Mouse (Mus musculus) mesoderm, embryonic 11.5 days (tissue): Measurements from ENCODE around the gene Inka2.

ENCODE experiments used
- DNase-seq: peaks from one replicate; pipeline ENCODE4 v3.0.0-alpha.2; 2012; ENCODE audit warnings: low read depth, low spot score

The Inka2 gene

DNA sequence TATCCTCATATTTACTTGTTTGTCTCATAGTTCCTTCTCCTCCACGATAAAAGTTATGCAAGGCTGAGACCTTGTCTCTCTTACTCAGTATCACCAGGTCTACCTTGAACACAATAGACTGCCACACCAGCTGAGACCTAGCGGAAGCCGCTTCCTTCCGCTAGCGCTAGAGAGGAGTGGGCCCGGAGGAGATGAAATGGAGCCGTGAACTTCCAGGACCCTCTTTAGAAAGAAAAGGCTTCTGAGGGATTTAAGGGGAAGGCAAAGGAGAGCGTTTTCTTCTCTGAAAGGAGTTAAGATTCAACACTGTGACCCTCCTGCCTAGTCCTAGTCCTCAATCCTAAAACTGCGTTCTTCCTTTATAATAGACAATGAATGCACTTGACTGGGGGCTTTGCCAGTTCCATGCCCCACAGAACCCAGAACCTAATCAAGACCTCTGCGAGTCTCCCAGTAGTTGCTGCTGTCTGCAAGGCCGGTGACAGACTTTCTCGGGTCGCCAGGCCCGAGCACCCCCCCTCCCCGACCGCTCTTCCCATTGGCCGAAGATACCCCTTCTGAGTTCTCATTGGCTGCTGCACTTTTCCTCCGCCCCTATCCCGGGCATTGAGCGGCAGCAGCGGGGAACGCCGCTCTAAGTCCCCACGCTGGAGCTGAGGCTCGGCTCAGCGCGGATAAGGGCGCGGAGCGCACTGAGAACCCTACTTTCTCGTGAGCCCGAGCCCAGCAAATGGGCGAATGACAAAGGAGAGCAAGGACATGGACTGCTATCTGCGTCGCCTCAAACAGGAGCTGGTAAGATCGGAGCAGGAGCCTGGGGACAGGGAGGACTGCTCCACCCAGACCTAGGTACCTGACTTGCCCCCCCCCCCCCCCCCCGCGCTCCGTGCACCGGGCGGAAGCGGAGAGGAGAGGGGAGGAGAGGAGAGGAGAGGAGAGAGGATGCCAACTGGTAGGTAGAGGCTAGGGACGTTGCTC is at the start of gene Inka2:
Inka2 (plus strand) TSS at position 569 of the 978 bp plus-strand sequence.
- DNase-seq: peak; percentile 91

DNA sequence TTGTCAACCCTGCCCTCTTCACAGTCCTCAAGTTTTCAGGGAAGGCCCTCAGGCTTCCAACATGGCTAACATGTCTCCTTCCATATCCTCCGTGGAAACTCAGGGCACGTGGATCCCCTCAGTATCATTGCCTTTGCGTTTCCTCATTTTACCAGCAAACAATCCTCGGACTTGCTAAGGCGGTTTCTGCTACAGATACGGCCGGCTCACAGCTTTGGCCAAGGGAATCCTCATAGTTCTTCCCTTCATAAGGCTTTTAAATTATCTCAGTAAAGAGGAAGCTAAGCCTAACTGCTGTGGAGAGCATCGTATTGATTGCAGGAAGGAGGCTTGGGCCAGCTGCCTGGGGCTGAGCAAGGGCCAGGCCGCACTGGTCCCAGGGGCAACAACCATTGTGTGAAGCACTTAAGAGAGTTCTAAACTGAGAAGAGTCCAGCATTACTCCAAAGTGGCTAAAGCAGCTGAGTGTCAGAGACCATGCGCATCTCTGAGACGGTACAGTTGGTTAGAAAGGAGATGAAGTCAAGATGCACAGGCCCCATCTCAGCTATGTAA is 49.3 kb upstream of the Inka2 start:
- DNase-seq: no peak

DNA sequence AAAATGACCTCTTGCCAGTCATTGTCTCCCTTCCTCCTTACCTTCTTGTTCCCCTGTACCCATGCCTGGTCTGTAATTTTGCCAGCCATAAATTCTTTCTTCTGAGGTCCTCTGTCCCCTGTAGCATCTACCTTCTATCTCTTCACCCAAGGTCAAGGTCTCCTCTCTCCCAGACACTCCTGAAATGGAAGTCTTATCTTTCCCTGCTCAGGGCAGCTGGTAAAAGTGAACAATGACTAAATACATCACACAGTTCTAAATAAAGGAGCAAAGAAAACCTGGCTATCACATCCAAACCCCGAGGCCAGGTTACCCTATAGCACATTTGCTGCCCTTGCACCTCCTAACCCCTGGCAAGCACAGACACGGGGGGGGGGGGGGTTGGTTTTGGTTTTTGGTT is 43.9 kb upstream of the Inka2 start:
- no peak for DNase-seq

DNA sequence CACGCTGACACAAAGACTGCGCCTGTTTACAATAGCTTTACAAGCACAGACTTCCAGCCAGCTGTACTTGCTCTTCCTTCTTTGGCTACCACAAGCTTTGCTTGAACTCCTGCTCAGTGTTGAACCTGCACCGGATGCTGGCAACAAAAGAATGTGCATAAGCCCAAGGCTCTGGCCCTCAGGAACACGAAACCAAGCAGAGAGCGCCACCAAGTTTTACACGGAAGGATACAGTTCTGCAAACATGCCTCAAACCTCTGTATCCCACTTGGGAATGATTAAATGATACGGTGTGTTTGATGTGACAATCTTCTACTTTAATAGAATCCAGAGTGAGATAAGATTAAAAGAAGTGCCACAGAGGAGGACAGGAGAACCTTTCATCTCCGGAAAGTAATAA is 41.4 kb upstream of the Inka2 start:
- DNase-seq: no peak

DNA sequence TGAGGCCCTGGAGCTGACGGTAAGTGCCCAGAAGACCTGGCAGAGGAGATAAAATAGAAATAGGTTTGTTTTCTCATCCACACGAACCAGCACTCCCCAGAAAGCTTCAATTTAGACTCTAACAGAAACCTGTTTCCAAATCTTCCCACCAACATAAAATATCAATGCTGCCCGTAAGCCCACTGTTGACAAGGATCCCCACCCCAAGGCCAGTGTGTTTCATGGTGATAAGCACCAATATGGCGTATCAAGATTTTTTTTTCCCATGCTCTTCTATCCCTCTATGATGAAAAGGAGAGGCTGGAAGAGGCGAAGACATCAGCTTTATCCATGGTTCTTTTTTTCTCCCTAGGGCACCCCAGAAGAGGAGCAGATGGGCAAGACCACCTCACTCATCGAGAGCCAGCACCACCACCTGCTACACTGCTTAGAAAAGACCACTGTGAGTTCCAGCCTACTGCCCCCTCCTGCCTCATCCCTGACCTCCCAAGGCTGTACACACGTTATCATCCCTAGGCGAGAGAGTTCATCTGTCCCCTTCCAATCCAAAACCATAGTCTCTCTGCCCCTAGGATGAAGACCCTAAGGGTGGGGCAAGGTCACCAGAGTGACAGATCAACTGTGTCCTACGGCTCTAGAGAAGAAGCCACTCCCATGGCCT is 39.2 kb upstream of the Inka2 start:
- no peak for DNase-seq

DNA sequence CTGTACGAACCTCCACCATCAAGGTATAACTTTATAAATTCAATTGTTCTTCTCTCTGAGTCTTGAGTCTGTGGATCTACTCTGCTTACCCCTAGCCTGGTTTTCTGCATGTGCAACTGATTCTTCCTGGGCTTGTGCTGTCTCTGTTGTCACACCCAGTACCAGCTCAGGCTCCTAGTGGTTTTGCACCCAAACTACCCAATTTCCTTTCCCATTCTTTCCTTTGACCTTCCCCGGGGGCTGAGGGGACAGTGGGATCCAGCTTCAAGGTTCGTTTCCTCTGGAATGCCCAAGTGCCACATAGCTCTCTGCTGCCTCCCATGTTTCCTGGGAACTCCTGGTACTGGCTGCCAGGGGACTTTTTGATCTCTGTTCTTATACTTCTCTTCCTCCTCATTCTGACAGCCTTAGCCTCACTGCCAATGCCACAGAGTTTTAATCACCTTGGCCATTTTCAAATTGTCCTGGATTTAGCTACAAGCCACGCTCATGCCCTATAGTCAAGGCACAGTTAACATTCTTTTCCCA is 37.3 kb upstream of the Inka2 start:
- no peak for DNase-seq

DNA sequence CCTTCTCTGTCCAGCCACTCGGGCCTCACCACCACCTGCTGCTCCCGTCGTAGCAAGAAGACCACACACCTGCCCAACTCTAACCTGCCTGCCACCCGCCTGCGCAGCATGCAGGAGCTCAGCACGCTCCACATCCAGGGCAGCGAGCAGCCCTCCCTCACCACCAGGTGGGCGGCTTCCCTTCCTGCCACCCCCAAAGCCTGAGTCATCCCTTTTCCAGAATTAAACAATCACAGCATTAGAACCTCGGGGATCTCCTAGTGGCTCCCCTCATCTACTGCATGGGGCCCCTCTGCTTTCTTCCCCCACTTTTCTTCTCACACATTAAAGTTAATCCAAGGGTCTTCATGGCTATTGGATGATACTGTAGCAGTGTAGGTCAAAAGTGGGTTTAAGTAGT is 36.2 kb upstream of the Inka2 start:
- DNase-seq: no peak

DNA sequence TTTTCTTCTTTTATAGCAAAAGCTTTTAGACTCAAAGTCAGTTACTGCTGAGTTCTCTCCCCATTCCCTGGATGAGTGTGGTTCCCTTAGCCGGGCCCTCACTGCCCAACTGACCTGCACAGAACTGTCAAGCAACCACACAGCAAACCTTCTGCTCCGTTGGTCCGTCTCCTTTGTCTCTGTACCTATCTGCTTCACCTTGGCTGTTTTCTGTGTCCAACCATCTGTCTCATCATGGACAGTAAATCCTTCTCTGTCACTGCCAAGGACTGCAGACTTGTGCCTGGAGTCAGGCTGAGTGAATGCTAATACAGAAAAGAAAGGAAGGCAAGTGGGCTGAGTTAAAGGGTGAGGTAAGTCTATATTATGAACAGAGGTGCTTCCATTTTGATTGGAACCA is 34.6 kb upstream of the Inka2 start:
- DNase-seq: no peak

DNA sequence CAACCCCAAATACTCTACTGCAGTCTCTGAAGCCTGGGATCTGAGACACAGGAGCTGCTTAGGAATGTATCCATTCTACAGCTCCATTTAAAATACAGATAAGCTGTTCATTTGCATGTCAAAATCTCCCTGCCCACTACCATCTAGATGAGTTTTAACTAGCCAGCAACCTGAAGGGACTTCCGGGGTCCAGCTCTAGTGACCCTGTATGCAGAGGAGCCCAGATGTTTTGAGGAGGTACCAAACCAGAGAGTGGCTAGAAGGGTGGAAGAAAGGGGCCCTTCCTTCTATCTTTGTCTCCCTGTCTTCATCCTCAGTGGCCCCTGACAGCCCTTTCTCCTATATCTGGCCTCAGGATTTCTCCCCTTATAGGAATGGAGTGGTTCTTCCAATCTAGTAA is 33.6 kb upstream of the Inka2 start:
- no peak for DNase-seq

DNA sequence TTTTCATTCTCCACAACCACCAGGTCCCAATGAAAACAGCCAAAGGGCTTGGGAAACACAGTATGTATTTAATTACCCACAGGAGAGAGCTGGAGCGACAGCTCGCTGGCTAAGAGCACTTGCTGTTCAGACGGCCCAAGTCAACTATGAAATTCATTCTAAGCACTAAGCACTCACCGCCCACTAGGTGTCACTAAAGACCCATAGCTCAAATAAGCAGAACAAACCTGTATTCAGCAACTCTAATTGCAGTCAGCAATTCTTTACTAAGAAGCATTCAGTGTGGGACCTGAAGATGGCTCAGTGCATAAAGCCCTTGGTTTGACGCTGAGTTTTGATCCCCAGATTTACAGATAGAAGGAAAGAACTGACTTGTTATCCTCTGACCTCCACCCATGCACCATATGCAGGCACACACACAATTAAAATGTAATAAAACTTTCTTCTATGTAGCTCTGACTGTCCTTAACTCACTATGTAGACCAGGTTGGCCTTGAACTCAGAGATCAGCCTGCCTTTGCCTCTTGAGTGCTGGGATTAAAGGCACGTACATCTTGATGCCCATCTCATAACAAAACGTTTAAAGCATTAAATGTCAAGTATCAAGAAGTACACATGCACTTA is 29.7 kb upstream of the Inka2 start:
- peak; percentile 85 for DNase-seq

DNA sequence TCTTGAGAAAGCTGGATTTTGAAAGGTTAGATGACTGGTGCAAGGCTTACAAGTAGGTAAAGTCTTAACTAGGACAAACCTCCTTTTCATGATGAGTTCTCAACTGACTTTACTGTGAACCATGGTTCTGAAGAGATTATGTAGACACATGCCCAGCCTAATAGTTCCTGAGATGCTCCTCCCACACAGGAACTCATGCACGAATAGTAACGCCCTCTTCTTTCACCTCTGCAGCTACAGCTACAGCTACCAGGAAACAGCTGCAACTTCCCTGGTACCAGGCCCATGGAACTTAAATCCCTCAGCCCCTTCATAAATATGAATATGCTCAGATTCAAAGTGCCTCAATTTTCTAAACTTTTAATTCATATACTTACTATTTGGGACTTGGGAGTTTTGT is 28.5 kb upstream of the Inka2 start:
- DNase-seq: no peak

DNA sequence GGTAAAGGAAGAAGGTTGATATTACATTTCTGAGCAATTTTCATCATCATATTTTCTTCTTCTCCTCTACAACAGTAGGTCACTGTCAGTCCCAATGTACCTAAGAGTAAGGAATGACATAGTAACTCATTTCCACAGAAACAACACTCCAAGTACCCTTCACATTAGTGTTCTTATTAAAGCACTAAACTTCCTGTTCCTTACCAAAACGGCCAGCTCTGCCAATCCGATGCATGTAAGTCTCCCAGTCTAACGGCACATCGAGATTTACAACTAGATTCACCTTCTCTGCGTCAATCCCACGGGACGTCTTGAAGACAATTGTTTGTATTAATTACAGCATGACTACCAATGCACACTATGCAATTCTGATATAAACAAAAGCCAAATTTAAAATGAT is 24.1 kb upstream of the Inka2 start:
- no peak for DNase-seq

DNA sequence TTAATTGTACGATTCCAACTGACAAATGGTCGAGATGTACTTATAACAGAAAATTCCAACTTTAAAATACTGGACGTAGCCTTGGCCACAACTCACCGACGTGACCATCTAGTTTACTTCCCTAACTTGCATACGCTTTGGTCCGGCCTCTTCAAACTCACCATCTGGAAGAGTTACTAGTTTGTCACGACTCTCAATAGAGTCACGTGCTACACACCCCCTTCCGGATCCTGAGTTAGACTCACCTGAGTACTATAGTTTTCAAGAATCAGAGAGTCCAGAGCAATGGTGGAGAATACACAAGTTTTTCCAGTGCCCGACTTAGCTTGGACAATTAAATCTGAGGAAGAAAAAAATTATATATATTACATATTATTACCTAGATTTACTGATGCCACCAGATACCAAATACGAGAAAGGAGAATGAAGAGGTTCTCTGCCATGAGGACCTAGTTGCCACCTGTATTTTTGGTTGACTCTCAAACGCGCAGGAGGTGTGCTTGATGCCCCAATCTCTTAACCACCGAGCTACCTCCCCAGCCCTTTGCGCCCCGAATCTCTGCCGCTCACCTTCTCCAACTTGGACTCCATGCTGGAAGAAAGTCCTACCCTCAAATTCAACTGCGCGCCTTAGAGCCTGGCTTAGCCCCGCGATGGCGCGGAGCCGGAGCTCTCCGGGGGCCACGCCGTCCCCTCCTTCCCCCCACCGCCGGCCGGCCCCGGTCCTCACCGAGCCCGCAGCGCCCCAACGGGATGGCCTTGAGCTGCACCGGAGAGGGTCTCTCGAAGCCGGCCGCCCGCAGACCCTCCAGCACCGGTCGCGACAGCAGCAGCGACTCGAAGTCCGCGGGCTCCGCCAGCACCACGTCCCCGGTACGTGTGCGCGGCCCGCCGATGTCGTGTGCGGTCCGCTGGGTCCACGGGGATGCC is 17.7 kb upstream of the Inka2 start:
- no peak for DNase-seq

DNA sequence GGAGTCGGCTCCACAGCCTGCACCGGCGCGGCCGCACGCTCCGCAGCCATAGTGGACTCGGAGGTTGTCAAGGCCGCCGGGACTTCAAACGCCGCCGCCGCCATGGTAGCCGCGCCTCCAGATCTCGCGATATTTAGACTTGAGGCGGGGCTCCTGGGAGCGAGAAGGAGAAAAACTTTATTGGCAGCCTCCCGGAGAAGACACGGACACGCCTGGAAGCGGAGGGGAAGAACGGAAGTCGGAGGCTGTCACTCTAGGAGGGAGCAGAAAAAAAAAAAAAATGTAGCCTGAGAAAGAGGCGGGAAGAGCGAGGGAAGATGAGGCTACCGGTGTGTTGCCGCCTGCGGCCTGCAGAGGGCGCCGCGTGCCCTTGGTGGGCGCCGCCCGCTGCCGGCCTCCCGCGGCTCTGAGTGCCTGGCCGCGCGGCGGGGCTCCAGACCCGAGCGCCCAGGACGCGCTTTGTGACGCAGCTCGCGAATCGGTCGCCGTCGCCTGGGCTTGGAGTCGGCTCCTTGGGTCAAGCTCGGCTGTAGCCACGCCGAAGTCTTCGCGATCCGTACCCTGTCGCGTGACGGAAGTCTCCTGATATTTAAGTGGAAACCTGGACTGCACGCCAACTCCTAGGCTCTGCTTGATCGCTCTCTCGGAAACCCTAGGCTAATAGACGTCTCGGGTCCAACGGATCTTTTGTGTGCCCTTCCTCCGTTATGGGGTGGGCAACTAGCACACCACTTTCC is 16.9 kb upstream of the Inka2 start, which contains the start of gene Ddx20:
Ddx20 (minus strand) TSS at position 251 of the 737 bp plus-strand sequence.
- DNase-seq: peak; percentile 98

DNA sequence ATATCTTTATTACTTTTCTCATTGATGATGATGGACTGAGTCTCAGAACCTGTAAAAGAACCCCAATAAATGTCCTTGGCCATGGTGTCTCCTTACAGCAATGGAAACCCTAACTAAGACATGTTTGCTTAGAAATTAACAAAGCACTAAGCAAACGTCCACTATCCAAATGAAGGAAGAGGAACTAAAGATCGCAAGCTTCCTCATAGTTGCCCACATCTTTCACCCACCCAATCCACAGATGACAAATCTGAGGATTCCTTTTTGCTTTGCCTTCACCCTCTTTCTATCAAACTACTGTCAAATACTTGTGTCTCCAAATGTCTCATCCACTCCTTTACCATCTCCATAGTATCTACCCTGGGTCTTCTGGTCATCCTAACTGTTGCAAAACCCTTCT is 15.9 kb upstream of the Inka2 start:
- DNase-seq: no peak

DNA sequence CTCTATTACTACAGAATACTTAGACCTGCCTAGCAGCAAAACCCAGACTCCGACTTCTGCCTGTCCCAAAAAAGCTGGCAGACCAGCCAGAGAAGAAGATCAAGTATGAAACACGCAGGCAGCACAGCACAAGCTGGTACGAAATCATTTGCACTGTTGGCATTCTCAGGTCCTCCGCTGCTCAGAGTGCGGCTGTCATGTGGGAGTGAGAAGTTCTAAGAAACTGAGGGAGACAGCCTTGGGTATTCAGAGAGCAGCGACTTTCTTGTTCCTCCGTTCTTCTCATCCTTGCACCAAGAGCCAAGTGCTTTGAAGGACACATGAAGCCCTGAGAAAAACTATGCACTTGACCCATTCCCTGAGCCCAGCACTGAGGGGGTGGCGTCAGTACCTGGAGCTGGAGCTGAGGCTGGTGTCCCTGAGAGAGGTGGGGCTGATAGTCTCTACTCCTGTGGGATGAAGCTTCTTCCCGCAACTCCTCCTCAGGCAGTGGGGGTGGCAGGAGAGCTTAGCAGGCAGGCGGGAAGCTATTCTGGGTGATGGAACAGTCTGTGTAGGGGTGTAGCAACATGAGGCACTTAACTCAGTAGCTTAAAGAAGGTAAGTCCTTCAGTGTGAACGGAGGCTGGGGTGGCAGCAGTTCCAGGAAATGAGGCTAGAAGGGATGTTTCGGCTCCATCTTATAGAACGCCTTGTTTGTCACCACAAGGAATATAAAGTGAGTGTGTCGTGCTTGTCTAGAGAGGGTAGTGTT is 10.9 kb upstream of the Inka2 start:
- no peak for DNase-seq

DNA sequence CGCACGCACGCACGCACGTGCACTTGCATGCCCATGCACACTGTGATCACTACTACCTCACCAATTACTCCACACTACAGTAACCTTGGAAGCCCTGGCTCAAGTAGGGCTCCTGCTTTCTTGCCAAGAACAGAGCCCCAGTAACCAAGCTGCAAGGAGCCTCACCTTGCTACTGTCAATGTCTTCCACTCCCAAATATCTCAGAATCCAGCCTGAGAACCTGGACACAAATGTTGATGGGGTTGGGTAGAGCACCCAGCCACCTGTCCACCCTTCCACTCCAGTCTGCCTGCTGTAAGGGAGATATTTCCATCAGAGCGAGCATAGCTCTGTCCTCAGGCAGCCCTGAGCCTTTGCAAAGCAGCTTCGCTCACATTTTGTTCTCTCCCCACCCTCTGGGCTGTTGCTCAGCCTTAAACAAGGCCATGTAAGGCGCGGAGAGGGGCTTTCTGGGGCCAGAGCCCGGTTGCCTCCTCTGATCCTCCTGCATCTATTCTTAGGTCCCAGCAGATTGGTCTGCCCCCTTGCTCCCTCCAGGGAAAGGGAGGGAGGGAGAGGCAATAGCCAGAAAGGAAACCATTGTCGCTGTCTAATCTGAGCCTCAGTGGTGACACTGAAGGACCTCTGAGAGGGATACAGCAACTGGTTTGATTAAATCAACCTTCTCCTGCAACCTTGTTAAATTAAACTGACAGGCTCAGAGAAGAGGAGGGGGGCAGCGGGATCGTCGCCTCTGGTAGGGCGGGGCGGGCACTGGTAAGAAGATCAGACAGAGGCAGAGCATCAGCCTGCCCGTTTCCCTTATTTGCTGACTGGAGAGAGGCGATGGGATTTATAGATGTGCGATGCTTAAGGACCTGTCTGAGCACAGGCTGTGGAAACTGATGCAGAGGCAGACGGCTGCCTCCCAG is 8.7 kb upstream of the Inka2 start:
- DNase-seq: no peak
